Mouse (Mus musculus) kidney, embryonic 14.5 days (tissue): ENCODE results near the gene Cldn8. TPM values are rescaled to one million over a fixed set of nuclear protein-coding genes. Genes with fewer than 3 reads are reported as not detected.
A peak's percentile ranks its signal among the peaks of the same experiment; 100 is the strongest.

Experiments
- ATAC-seq: fragments of 200-750 bp; cut with Nextera tagmentation; 2 replicates; pipeline ENCODE4 v1.8.0; 2017; ENCODE audit warnings: moderate number of reproducible peaks, mild to moderate bottlenecking, moderate TSS enrichment, moderate library complexity; ENCODE audit not compliant: low FRiP score, low TSS enrichment
- H3K27ac ChIP-seq: fragments of 300-500 bp; sonication (generic); 2 replicates; pipeline ENCODE4 v1.5.1; 2014; ENCODE audit warnings: low read depth, mild to moderate bottlenecking, low read length, moderate library complexity, mixed read lengths
- H3K27me3 ChIP-seq: fragments of 300-500 bp; sonication (generic); 2 replicates; pipeline ENCODE4 v1.6.1; 2014; ENCODE audit warnings: mild to moderate bottlenecking, low read length; ENCODE audit not compliant: control insufficient read depth, insufficient read depth
- H3K36me3 ChIP-seq: fragments of 300-500 bp; sonication (generic); 2 replicates; pipeline ENCODE4 v1.6.1; 2014; ENCODE audit warnings: low read length, mixed read lengths; ENCODE audit not compliant: control insufficient read depth, insufficient read depth
- H3K4me1 ChIP-seq: fragments of 300-500 bp; sonication (generic); 2 replicates; pipeline ENCODE4 v1.6.1; 2014; ENCODE audit warnings: low read length, mixed read lengths; ENCODE audit not compliant: control insufficient read depth, insufficient read depth
- H3K4me2 ChIP-seq: fragments of 300-500 bp; sonication (generic); replicated peaks from 2 replicates; pipeline ENCODE4 v1.6.1; 2014; ENCODE audit warnings: low read depth, mild to moderate bottlenecking, low read length
- H3K4me3 ChIP-seq: fragments of 300-500 bp; sonication (generic); 2 replicates; pipeline ENCODE4 v1.5.1; 2014; ENCODE audit warnings: mild to moderate bottlenecking, low read length
- H3K9ac ChIP-seq: fragments of 300-500 bp; sonication (generic); 2 replicates; pipeline ENCODE4 v1.6.1; 2014; ENCODE audit warnings: low read depth, mild to moderate bottlenecking, low read length, moderate library complexity
- H3K9me3 ChIP-seq: fragments of 300-500 bp; sonication (generic); 2 replicates; pipeline ENCODE4 v1.6.1; 2016; ENCODE audit warnings: low read length; ENCODE audit not compliant: control insufficient read depth
- WGBS: fragments of 180-500 bp; shearing (Covaris S2); extraction: QIAGEN DNeasy Blood & Tissue Kit; methylation state at CpG from one replicate; pipeline ENCODE4 v1.1.7; 2014; 5-methylcytosine and 5-hydroxymethylcytosine counted together
- polyA plus RNA-seq: library from polyadenylated mRNA; unstranded; fragments of >200 nt; fragmentation: Nextera tagmentation; extraction: Ambion mirVana; gene quantifications from 2 replicates; pipeline ENCODE4 v1.2.1, GENCODE M21; 2014

The Cldn8 gene
- polyA plus RNA-seq, 1 experiment from 2014 or later = 98.7 TPM

DNA sequence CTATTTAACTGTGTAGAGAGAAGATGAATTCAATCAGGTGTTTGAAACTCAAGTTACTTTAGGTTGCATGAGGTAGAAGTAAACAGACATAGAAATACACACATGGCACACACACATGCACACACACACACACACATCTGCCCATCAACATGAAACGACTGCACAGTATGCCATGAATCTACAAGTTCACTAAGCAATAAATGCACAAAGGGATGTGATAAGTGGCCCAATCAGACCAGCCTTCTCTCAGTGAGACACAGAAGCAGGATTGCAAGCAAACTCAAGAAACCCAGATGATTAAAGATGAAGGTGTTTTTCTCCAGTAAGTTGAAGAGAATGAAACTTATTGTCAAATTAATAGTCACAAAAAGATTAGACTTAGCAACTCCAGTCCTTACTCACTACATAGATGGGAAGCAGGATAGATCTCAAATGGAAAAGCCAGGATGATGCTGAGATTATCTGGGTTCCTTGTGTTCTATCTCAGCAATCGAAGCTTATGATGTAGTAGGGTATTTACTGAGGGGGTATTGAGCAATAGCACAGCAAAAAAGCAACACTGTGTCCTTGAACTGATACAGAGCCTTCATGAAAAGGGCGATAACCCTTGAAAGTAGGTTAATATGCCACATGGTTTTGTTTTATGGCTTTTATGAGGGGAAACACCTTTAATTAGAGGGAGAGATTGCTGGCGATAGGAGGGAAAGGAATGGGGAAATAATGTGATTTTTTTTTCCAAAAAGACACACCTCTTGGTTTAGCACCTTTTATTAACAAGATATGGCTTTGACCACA lies 13.1 kb upstream of the Cldn8 start:
- H3K27me3 ChIP-seq = no peaks in the 10 kb centered on the region
- no peak for ATAC-seq
- H3K9me3 ChIP-seq = no peaks in the 10 kb centered on the region
- no peak overlapping the region for H3K4me3 ChIP-seq
- no peaks in the 10 kb centered on the region for H3K4me1 ChIP-seq
- H3K9ac ChIP-seq = no peak overlapping the region
- H3K4me2 ChIP-seq = no peak overlapping the region
- H3K27ac ChIP-seq = no peak overlapping the region
- no peaks in the 10 kb centered on the region for H3K36me3 ChIP-seq
- 69% methylated on average over 4 of the region's 4 CpGs for WGBS

DNA sequence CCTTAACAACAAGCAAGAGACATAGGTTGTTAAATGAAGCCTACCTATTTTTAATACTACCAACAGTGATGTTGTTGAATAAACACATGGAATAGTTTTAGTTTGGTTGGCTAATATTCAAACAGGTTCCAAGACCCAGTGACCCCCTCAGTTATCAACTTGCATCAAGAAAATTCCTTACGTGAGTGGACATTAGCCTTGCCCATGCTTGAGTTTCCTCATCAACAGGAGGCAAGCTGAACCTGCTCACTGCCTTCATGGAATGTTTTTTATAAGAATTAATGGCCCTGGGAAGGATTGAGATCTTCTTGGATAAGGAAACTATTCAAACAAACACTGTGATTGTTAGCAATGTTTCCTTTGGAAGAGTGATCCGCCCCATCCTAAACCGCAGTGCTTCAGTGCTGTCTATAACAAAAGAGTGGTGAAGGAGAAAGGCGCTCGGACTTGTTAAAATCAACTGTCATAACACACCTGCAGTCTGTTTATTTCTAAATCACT lies 10.0 kb upstream of the Cldn8 start:
- H3K4me2 ChIP-seq = no peak overlapping the region
- H3K9ac ChIP-seq = no peak overlapping the region
- 54% methylated on average over 5 of the region's 5 CpGs for WGBS
- no peak overlapping the region for H3K4me3 ChIP-seq
- H3K36me3 ChIP-seq = no peaks in the 10 kb centered on the region
- H3K27ac ChIP-seq = peak overlapping the region; percentile 37; the same call in 1 of the 2 replicates
- peak; percentile 60; the same call in 1 of the 2 replicates for ATAC-seq
- no peaks in the 10 kb centered on the region for H3K9me3 ChIP-seq
- H3K4me1 ChIP-seq = no peaks in the 10 kb centered on the region
- H3K27me3 ChIP-seq = no peaks in the 10 kb centered on the region

DNA sequence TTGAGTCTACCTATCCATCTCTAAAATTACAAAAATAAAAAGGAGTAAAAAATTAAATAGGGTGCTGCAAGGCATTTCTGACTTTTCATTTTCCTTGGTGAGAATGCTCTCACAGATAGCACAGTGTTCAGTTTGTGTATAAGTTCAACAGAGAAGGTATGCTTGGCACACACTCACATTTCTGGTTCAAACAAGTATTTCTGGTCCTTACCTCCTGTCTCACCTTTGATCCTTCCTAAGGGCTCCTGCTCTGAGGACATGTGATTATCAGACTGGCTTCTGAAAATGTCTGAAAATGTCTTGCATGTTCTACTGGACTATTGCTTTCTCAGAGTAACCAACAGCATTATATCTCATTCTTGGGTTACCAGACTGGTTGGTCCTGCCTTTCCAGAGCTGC lies 7.2 kb upstream of the Cldn8 start:
- 0 out of 2 replicates have a peak overlapping the region, but pooled peaks have one; percentile 42 for H3K27ac ChIP-seq
- no peak overlapping the region for H3K4me2 ChIP-seq
- no peaks in the 10 kb centered on the region for H3K27me3 ChIP-seq
- no peak overlapping the region for H3K4me3 ChIP-seq
- no peak for ATAC-seq
- no peaks in the 10 kb centered on the region for H3K9me3 ChIP-seq
- no peaks in the 10 kb centered on the region for H3K4me1 ChIP-seq
- no peak overlapping the region for H3K9ac ChIP-seq
- H3K36me3 ChIP-seq = no peaks in the 10 kb centered on the region

DNA sequence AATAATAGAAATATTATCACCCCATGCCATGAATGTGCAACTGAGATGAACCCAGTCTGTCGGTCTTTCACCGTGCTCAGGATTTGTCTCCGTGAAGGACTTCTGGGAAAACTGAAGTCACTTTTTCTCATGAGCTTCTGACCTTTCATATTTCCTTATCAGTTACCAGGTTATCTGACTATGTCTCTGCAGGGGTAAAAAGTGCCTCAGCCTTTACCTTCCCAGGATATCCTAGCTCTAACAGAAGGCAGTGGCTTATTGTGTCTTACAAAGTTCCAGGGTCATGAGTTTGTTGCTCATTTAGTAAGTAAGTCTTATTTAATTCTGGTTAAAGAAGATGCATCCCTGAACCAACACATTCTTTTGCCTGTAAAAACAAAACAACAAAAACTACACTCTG lies 6.7 kb upstream of the Cldn8 start:
- 76% methylated on average over 3 of the region's 3 CpGs for WGBS
- Histone ChIP-seq H3K4me1 (no peaks in the 10 kb centered on the region), H3K9me3 (no peaks in the 10 kb centered on the region), H3K4me3 (no peak overlapping the region), H3K27ac (no peak overlapping the region; the same call in 1 of the 2 replicates), H3K36me3 (no peaks in the 10 kb centered on the region), H3K27me3 (no peaks in the 10 kb centered on the region), H3K4me2 (no peak overlapping the region), H3K9ac (no peak overlapping the region)
- no peak for ATAC-seq

DNA sequence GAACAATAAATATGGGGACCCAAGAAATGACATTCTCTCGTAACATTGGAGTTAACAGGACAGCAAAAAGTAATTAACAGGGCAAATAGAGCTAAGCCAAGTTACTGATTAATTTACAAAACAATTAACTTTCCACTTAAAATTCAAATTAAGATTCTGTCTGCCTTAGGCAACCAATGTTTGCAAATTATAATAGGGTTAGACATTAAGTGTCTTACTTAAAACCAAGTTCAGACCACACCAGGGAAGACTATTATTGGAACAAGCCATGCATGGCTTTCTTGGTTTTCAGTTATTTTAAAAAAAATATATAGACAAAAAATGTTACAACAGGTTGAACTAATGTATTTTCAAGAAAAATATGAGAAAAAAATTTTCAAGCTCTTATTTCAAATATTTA lies 6.1 kb upstream of the Cldn8 start:
- H3K36me3 ChIP-seq = no peaks in the 10 kb centered on the region
- H3K4me3 ChIP-seq = no peak overlapping the region
- ATAC-seq = peak; percentile 43; the same call in 1 of the 2 replicates
- H3K9me3 ChIP-seq = no peaks in the 10 kb centered on the region
- no peak overlapping the region for H3K9ac ChIP-seq
- H3K27me3 ChIP-seq = no peaks in the 10 kb centered on the region
- 59% methylated on average over 1 of the region's 1 CpGs for WGBS
- no peak overlapping the region for H3K4me2 ChIP-seq
- no peaks in the 10 kb centered on the region for H3K4me1 ChIP-seq
- H3K27ac ChIP-seq = no peak overlapping the region

DNA sequence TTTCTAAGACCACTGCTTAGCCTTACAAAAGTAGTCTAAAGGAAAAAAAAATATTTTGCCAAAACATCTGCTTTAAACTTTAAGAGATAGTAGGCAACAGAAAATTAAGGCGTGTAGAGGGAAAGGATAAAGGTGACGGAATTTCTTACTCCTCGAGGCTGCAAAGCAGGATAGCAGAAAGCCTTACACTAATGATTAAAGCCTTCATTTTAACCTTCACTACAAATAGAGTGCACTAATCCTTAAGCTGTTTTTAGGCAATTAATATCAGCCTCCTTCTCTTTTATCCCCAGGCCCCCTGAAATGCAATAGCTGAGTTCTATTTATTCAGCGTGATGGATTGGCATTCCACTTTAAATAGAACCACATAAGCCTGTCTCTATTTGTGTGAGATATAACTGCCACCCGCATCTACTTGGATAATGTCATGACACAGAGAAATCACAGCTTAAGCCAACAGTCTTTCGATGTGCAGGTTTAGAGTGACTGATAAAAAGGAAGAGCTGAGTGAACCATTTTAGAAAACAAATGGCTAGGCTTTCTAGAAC lies 1.3 kb downstream of the Cldn8 start:
- Histone ChIP-seq H3K4me3 (peak overlapping the region; percentile 36), H3K9me3 (no peaks in the 10 kb centered on the region), H3K27me3 (no peaks in the 10 kb centered on the region), H3K9ac (peak overlapping the region; percentile 52), H3K4me2 (no peak overlapping the region; the same call in 1 of the 2 replicates), H3K27ac (peak overlapping the region; percentile 51), H3K4me1 (no peaks in the 10 kb centered on the region), H3K36me3 (no peaks in the 10 kb centered on the region)
- 31% methylated on average over 6 of the region's 6 CpGs for WGBS
- no peak for ATAC-seq

DNA sequence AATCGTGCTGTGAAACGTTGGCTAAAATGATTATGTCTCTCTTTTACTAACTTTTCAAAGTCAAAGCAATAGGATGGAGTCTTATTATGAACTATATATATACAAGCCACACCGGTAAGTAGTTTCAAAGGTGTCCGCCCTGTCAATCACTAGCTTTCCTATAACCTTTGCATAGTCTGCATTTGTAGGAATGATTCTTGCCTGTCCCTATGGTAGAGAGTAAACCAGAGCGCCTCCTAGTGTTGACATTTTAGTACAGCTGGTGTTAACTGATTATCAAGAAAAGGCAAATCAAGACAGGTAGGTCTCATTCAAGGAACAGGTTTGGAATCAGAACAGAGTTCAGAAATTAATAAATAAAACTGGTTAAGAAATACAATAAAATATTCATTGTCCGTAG lies 20.5 kb downstream of the Cldn8 start:
- H3K9ac ChIP-seq = no peak overlapping the region
- H3K4me1 ChIP-seq = no peaks in the 10 kb centered on the region
- no peak overlapping the region for H3K4me3 ChIP-seq
- no peaks in the 10 kb centered on the region for H3K9me3 ChIP-seq
- 56% methylated on average over 6 of the region's 6 CpGs for WGBS
- H3K27ac ChIP-seq = no peak overlapping the region
- no peak overlapping the region for H3K4me2 ChIP-seq
- no peaks in the 10 kb centered on the region for H3K36me3 ChIP-seq
- H3K27me3 ChIP-seq = no peaks in the 10 kb centered on the region
- no peak for ATAC-seq

DNA sequence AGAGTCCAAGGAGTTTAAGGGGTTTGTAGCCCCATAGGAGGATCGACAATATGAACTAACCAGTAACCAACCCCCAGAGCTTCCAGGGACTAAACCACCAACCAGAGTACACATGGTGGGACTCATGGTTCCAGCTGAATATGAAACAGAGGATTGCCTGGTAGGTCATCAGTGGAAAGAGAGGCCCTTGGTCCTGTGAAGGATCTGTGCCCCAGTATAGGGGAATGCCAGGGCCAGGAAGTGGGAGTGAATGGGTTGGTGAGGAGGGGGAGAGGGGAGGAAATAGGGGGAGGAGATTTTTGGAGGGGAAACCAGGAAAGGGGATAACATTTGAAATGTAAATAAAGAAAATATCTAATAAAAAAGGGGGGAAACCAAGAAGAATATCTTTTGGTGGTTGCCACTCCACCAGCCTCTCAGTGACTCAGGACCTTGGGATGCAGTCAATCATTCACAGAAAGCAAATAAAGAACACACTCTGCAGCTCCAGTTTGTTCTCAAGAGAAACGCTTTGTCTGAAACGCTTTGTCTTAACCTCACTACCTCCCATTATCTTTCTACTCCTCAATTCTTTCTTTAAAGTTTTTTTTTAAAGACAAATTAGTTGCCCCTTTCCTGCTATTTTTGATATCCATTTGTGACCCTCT lies 23.0 kb downstream of the Cldn8 start:
- H3K27ac ChIP-seq = no peak overlapping the region
- 65% methylated on average over 3 of the region's 3 CpGs for whole genome bisulfite sequencing
- no peaks in the 10 kb centered on the region for H3K9me3 ChIP-seq
- H3K9ac ChIP-seq = no peak overlapping the region
- no peak overlapping the region for H3K4me3 ChIP-seq
- H3K36me3 ChIP-seq = no peaks in the 10 kb centered on the region
- no peaks in the 10 kb centered on the region for H3K4me1 ChIP-seq
- no peak overlapping the region for H3K4me2 ChIP-seq
- no peaks in the 10 kb centered on the region for H3K27me3 ChIP-seq
- ATAC-seq = peak; percentile 77; the same call in 1 of the 2 replicates

DNA sequence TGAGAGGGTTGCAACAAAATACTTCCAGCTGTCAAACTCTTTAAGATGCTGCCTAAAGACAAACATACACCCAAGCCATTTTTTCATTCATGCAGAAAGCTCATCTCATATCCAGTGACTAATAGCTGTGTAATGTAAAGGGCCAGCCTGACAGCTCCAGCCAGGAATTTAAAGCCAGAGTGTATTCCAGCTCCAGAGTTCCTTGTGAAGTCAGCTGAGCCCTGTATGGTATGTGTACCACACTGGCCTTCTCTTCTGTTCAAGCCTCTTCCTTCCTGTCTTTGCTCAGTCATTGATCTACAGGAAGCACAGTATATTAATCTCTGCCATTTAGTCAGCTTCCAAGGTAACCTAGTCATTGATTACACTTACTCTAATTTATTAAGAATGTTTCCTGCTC lies 51.6 kb downstream of the Cldn8 start:
- H3K9ac ChIP-seq = no peak overlapping the region
- H3K9me3 ChIP-seq = no peaks in the 10 kb centered on the region
- H3K4me2 ChIP-seq = no peak overlapping the region
- no peak overlapping the region for H3K4me3 ChIP-seq
- H3K4me1 ChIP-seq = no peaks in the 10 kb centered on the region
- no peaks in the 10 kb centered on the region for H3K36me3 ChIP-seq
- ATAC-seq = no peak
- no peaks in the 10 kb centered on the region for H3K27me3 ChIP-seq
- H3K27ac ChIP-seq = no peak overlapping the region
